In genomic region chr11:20243214-20243913, GRCm38 (mm10) we compare ENCODE assay signal across 9 mouse cellular contexts. TPM values are rescaled to one million over a fixed set of nuclear protein-coding genes. Genes with fewer than 3 reads are reported as not detected.
A peak's percentile ranks its signal among the peaks of the same experiment; 100 is the strongest.
DNase-seq lines count a peak whose midpoint lies in the region; ATAC-seq and TF ChIP-seq lines count a peak whose summit lies in the region.
"Had no signal": no experiment of that assay in that cellular context is flagged by ENCODE, and none has a peak within 500 bp of the region (broad histone marks: within the 10 kb centered on the region; RNA-seq: fewer than 3 reads in every experiment).

No protein-coding gene starts in this region.

- peaks cover 29% of the 10 kb centered on the region for H3K36me3 ChIP-seq in thymus, adult 2 months (ENCODE audit: control insufficient read depth, insufficient read depth, low read length)
- peaks cover 60% of the 10 kb centered on the region for H3K36me3 ChIP-seq in limb, embryonic 12.5 days
- peaks cover 8% of the 10 kb centered on the region; the same call in 1 of the 2 replicates for H3K36me3 ChIP-seq in stomach, postnatal 0 days (ENCODE audit: control insufficient read depth, insufficient read depth, low read length)

- H3K4me3 ChIP-seq in thymus, adult 2 months (ENCODE audit: control insufficient read depth, insufficient read depth, low read length) = no peak overlapping the region
- H3K4me3 ChIP-seq in limb, embryonic 12.5 days (replicated peaks) = no peak overlapping the region
- H3K4me3 ChIP-seq in stomach, postnatal 0 days (ENCODE audit: low read depth, low read length) = no peak overlapping the region
- H3K4me3 ChIP-seq: neural tube, embryonic 12.5 days had no signal

- no peaks in the 10 kb centered on the region for H3K9me3 ChIP-seq in limb, embryonic 12.5 days
- no peaks in the 10 kb centered on the region for H3K9me3 ChIP-seq in stomach, postnatal 0 days (ENCODE audit: control insufficient read depth, low read length)
- H3K9me3 ChIP-seq: neural tube, embryonic 12.5 days had no signal

- peak; percentile 23; the same call in 1 of the 2 replicates for ATAC-seq in limb, embryonic 12.5 days (ENCODE audit: insufficient number of reproducible peaks, insufficient read depth, low FRiP score, low TSS enrichment, low read depth)
- peak; percentile 71 for ATAC-seq in stomach, postnatal 0 days (ENCODE audit: low FRiP score, low TSS enrichment)

- no peak for TF ChIP-seq POLR2A in thymus, adult 2 months (IDR thresholded peaks at IDR 0.05; ENCODE audit: control insufficient read depth, extremely low read depth, insufficient read depth, low read length, poor library complexity)

- H3K4me2 ChIP-seq in limb, embryonic 12.5 days = peak overlapping the region; percentile 6; the same call in 1 of the 2 replicates
- no peak overlapping the region for H3K4me2 ChIP-seq in stomach, postnatal 0 days (replicated peaks; ENCODE audit: low read depth)
- H3K4me2 ChIP-seq: neural tube, embryonic 12.5 days had no signal

- peaks cover 10% of the 10 kb centered on the region for H3K4me1 ChIP-seq in thymus, adult 2 months (replicated peaks; ENCODE audit: control insufficient read depth, insufficient read depth, low read length)
- H3K4me1 ChIP-seq in limb, embryonic 12.5 days (replicated peaks) = peaks cover 50% of the 10 kb centered on the region
- no peaks in the 10 kb centered on the region for H3K4me1 ChIP-seq in stomach, postnatal 0 days (replicated peaks; ENCODE audit: control insufficient read depth, insufficient read depth)

- TF ChIP-seq EP300 in stomach, postnatal 0 days (optimal IDR thresholded peaks at IDR 0.05) = no peak

- no peak for TF ChIP-seq CTCF in thymus, adult 2 months (IDR thresholded peaks at IDR 0.05; ENCODE audit: borderline replicate concordance, control insufficient read depth, extremely low read depth, insufficient read depth, low read length, poor library complexity)
- TF ChIP-seq CTCF in stomach, postnatal 0 days (IDR thresholded peaks at IDR 0.05; ENCODE audit: low read depth) = peak; percentile 60

- peak; percentile 24 for DNase-seq in embryo, embryonic 10 days (ENCODE audit: low spot score)
- DNase-seq in embryo, embryonic 10.5 days (ENCODE audit: low spot score) = no peak
- peak; percentile 44 for DNase-seq in thymus, postnatal 4 days
- no peak for DNase-seq in thymus, adult 2 months
- peak; percentile 57 for DNase-seq in stomach, postnatal 0 days (ENCODE audit: low spot score)
- no peak for DNase-seq in adrenal gland, adult 18-20 months (ENCODE audit: low spot score in 2 of 2)
- DNase-seq in thymus, postnatal 36 days = no peak

- 60% methylated on average over 9 of the region's 9 CpGs for WGBS in thymus, adult 2 months
- WGBS in limb, embryonic 12.5 days = 14% methylated on average over 9 of the region's 9 CpGs
- WGBS in stomach, postnatal 0 days = 44% methylated on average over 9 of the region's 9 CpGs

- no peak overlapping the region for H3K9ac ChIP-seq in limb, embryonic 12.5 days (replicated peaks)
- no peak overlapping the region for H3K9ac ChIP-seq in stomach, postnatal 0 days (ENCODE audit: low read length)
- H3K9ac ChIP-seq: neural tube, embryonic 12.5 days had no signal

- no peak overlapping the region for H3K27ac ChIP-seq in thymus, adult 2 months (ENCODE audit: control insufficient read depth, insufficient read depth, low read length)
- H3K27ac ChIP-seq in limb, embryonic 12.5 days = peak overlapping the region; percentile 64
- no peak overlapping the region for H3K27ac ChIP-seq in stomach, postnatal 0 days (replicated peaks)
- H3K27ac ChIP-seq: neural tube, embryonic 12.5 days had no signal

- H3K27me3 ChIP-seq in thymus, adult 2 months (ENCODE audit: control insufficient read depth, insufficient read depth, low read length) = no peaks in the 10 kb centered on the region
- H3K27me3 ChIP-seq in limb, embryonic 12.5 days = no peaks in the 10 kb centered on the region
- H3K27me3 ChIP-seq in stomach, postnatal 0 days (ENCODE audit: control insufficient read depth, insufficient read depth, low read length) = no peaks in the 10 kb centered on the region
- H3K27me3 ChIP-seq: neural tube, embryonic 12.5 days had no signal

RNA-seq across cellular contexts. Expression of gene Cep68, which starts 5.9 kb away (rescaled TPM):
- polyA plus RNA-seq in thymus, adult 2 months (2012; rRNA removed) = 31.6 and 33.6 TPM in 2 replicates
- polyA plus RNA-seq in limb, embryonic 12.5 days (2016; fragmentation: Nextera tagmentation; extraction: Ambion mirVana) = 42.6 and 44.8 TPM in 2 replicates
- polyA plus RNA-seq in stomach, postnatal 0 days (2015; fragmentation: Nextera tagmentation; extraction: Ambion mirVana) = 8.4 and 8.6 TPM in 2 replicates
- total RNA-seq in adrenal gland, adult 18-20 months (2021) = 10 to 100 TPM; 18.9 to 20.9 TPM

RNA-seq across cellular contexts. Expression of gene Rab1a, which starts 42.1 kb away (rescaled TPM):
- 38.3 and 38.8 TPM in 2 replicates for polyA plus RNA-seq in thymus, adult 2 months (2012; rRNA removed)
- 229 and 230 TPM in 2 replicates for polyA plus RNA-seq in limb, embryonic 12.5 days (2016; fragmentation: Nextera tagmentation; extraction: Ambion mirVana)
- 287 and 295 TPM in 2 replicates for polyA plus RNA-seq in stomach, postnatal 0 days (2015; fragmentation: Nextera tagmentation; extraction: Ambion mirVana)
- total RNA-seq in adrenal gland, adult 18-20 months (2021) = 100 to 1,000 TPM; 179 to 185 TPM

Comparison
In these comparisons a context has a peak if more than half of its experiments do, and no peak if none do; other contexts are left out.
1. DNase-seq: peak in embryo, embryonic 10 days (single experiment), thymus, postnatal 4 days (single experiment) and stomach, postnatal 0 days (single experiment); none in embryo, embryonic 10.5 days (single experiment), thymus, adult 2 months (single experiment), adrenal gland, adult 18-20 months (0 of 2) and thymus, postnatal 36 days (0 of 2).